Mouse (Mus musculus) adrenal gland, postnatal 4 days (tissue): ENCODE measurements around the gene Tmed5. TPM values are rescaled to one million over a fixed set of nuclear protein-coding genes. Genes with fewer than 3 reads are reported as not detected.
"Not testable (repeated sequence)": the region's sequence is repeated elsewhere in the genome, so short reads cannot be mapped to it uniquely, and the experiment has no call there.

Source experiments
- DNase-seq, 2 experiments: peaks; one replicate each; pipeline ENCODE4 v3.0.0; 2021 to 2022; ENCODE audit warnings: low spot score in 2 of 2, mixed read lengths in 2 of 2
- long read RNA-seq, 2 experiments: library from polyadenylated mRNA; stranded (forward); transcript quantifications; one replicate each; pipeline ENCODE4 v2.0.0; 2021
- total RNA-seq, 2 experiments: library from RNA; stranded (reverse); gene quantifications; 2 replicates each; pipeline ENCODE4 v1.2.3; 2021

Gene Tmed5
- total RNA-seq: 10 to 100 TPM; 40.1 to 41.0 TPM
- long read RNA-seq, experiment 1, transcript Tmed5-201 (4 exons, 3,800 nt): major isoform, 27 of 40 reads
- long read RNA-seq, experiment 1, partial matches to known transcripts: 2 of 40 reads
- long read RNA-seq, experiment 1, other reads (novel, unspliced or antisense): 11 of 40 reads
- long read RNA-seq, experiment 2, transcript Tmed5-201 (4 exons, 3,800 nt): major isoform, 34 of 44 reads
- long read RNA-seq, experiment 2, partial matches to known transcripts: 5 of 44 reads
- long read RNA-seq, experiment 2, other reads (novel, unspliced or antisense): 4 of 44 reads

DNA sequence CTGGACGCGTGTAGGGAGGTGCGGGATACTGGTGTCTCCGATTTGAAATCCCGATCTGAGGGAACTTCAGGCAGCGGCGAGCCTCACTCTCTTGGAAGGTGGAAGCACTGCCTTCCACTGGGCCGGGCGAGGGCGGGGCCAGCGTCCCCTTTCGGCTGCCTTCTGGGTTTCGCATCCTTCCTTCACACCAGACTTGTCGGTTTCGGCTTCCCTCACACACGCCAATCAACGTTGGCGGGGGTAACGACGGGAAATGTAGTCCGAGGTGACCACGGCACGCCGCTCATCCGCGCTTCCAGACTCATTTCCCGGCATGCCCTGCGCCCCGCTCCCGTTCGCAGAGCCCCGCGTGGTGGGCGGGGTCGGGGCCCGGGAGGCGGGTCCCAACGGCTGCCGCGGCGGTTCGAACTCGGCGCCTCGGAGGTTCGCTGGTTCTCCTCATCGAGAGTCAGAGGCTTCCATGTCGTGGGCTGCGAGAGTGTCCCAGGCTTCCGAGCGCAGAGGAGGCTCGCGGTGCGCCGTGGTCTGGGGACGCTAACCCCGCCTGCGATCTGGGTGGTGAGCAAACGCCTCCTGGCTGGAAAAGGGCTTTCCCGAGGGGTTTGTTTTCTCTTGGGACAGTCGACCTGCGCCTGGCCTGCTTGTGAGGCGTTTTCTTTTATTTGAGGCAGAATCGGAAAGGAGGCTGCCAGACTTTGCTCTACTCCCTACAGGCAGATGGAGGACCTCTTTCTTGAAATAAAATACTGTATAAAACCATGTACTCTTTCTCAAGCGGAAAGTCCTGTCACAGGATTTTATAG lies at the start of gene Tmed5, which contains the start of gene Ccdc18:
TSS of gene Tmed5 (minus strand) at position 180 of the 803 bp plus-strand sequence.
TSS of gene Ccdc18 (plus strand) at position 435 of the 803 bp plus-strand sequence.
- DNase-seq: peak; percentile 85 to 88

DNA sequence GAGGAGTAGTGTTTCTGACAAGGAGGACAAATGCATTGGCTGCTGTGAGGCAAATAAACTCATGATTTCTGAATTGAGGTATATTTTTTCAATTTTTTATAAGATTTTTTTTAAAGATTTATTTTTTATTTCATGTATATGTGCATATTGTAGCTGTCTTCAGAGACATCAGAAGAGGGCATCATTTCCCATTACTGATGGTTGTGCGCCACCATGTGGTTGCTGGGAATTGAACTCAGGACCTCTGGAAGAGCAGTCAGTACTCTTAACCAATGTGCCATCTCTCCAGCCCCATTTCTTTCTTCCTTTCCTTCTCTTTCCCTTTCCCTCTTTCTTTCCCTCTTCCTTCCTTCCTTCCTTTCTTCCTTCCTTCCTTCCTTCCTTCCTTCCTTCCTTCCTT lies 31.3 kb upstream of the Tmed5 start:
- DNase-seq: no peak

DNA sequence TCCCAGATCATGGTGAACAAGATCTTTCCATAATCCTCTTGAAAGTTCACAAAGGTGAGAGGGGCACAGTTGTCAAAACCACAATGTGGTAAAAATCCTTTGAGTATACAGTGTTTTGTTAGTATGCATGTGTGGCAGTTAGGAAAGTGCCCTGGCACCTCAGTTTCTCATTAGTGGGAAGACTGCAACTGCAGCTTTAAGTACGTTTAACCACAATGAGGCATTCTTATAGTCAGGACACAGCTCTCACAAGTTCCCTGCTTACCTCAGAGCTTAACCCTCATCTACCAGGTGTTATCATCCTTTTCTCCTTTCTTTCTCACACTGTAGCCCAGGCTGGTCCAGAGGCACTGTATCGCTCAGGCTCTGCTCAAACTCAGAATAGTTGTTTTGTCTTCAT lies 28.4 kb upstream of the Tmed5 start:
- DNase-seq: no peak

DNA sequence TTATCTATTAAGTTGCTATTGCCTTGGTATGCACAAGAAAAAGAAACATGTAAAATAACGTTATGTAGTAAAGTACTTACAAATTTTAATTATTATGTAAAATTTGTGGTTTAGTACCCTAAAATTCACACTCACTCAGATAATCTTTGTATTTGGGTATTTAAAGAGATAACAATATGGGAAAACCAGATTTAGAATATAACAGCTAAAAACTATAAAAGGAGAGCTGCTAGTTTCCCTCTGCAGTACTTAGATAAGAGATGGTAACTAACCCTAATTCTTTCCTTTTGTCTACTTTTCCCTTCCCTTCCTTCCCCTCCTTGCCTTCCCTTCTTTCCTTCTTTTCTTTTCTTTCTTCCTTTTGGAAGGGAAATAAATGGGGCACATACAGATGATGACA lies 20.2 kb upstream of the Tmed5 start:
- DNase-seq: no peak

DNA sequence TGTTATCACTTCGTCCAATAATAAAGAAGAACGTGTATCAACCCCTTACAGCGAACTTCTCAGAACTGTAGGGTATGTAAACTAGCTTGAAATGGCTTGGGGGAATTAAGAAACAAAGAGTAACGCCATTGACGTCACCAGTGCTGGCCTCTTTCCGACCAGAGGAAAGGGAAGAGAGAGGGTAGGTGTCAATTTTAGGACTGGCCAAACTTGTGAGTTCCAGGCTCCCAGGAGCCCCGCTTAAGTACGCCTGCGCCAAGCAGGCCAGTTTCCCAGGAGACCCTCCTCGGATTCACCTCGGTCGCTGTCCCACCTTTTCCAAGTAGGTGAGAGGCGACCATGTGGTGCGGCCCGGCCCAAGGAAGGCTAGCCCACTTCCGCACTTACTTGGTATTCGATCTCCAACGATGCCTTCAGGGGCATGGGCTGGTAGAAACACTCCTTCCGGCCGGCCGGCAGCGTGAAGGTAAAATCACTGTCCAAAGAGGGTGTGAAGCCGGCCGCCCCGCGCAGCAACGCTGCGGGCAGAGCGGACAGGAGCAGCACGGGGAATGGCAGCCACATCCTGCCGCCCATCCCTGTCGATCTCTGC lies 475 bp downstream of the Tmed5 start:
- DNase-seq: peak in 1 of 2 experiments; percentile 25

DNA sequence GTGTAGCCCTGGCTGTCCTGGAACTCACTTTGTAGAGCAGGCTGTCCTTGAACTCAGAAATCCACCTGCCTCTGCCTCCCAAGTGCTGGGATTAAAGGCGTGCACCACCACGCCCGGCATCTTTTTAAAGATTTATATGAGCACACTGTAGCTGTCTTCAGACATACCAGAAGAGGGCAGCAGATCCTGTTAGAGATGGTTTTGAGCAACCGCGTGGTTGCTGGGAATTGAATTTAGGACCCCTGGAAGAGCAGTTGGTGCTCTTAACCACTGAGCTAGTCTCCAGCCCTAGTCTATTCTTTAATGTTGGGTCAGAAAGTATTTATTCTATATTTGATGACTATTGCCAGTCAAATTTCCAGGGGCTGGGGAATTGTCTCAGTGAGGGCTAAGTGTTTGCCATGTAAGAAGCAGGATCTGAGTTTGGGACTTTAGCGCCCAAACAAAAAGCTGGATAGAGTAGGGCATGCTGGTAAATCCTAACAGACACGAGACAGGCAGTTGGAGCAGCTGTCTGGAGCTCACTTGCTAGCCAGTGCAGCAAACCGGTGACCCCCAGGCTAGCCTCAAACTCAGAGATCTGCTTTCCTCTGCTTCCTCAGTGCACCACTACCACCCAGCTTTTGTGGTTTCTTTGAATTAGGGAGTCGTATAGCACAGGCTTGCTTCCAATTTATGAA lies 12.1 kb downstream of the Tmed5 start:
- no peak for DNase-seq

DNA sequence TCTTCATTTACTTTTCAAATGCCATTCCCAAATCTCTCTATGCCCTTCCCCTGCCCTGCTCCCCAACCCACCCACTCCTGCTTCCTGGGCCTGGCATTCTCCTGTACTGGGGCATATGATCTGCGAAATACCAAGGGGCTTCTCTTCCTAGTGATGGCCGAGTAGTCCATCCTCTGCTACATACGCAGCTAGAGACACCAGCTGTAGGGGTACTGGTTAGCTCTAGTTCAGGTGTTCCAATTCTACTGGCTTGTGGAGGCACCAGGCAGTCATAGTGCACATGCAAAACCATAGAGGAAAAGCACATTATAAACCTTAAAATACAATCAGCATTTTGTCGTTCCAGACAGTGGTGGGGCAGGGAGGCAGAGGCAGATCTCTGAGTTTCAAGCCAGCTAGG lies 14.7 kb downstream of the Tmed5 start:
- DNase-seq: no peak

DNA sequence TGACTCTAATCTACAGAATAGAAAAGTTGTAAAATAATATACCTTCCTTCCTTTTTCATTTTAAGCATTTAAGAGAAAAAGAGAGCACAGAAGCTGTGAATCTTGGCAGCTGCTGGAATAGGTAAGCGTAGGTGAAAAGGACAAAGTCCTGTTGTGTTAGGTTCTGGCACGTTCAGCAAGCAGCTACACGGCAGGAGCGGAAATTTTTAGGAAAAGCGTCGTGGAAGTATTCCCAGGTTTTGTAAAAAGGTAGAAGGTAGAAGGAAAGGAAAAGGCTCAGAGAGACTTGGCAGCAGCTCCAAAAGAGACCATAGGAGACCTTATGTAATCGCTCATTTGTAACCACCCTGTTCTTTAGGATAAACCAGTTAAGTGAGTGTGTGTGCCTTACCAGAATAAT lies 23.1 kb downstream of the Tmed5 start:
- no peak for DNase-seq

DNA sequence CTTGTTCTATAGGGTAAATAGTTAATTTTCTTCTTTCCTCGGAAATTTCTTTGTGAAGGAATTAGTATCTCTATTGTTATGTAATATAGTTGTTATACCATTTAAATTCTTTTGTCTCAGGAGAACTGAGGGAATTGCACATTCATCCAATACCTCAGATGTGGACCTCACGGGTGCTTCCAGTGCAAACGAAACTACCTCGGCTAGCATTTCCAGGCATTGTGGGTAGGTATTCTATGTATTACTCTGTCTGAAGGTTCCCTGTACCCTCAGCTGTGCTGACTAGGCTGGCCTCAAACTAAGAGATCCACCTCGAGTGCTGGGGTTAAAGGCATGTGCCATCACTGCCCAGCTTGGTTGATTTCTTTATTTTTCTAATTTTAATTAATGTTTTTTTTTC lies 28.1 kb downstream of the Tmed5 start:
- no peak for DNase-seq

DNA sequence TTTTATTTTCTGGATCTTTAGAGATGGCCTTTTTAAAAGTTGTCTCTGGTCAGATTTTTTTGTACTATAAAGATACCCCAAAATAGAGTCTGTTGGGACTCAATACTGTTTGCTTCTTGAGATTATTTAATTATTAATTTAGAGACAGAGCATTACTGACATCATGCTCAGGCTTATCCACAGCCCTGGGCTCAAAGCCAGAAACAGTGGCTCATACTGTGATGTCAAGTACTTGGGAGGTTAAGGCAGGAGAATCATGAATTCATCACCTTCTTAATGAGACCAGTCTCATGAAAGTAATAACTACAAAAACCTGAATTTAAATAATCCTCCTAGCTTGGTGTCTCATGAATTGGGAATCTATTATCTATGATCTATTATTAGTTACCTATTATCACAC lies 32.2 kb downstream of the Tmed5 start:
- DNase-seq: no peak

DNA sequence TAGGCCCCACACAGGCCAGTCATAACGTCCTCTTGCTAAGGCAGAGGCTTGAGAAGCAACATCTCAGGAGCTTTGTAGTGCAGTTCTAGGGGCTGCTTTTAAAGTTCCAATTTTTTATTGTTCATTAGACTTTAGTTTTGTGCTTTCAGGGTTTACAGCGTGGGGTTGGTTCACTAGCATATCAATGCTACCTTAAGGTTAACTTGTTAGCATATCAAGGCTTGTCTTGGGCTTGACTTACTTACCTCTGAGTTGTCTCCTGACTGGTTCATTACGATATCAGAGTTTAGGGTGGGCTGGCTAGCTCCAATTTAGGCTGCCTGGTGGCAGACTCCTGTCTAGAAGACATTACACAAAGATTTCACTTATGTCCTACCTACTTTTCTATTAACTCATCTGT lies 34.7 kb downstream of the Tmed5 start:
- no peak for DNase-seq

DNA sequence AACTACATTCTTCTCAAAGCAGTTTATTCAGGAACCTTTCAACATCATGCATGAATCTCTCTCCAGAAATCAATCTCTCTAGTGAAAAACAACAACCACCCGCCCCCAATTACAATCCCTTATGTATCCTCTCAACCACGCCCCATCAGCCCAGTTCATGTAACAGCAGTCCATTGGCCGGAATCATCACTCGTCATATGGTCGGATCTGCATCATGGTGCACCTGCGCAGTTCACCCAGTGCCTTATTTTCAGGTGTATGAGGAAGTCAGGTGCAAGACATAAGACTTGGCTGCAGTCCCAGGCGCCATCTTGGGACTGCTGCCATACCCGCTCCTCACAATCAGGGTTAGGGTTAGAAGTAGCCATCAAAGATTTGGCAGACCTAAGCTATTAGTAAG lies 39.7 kb downstream of the Tmed5 start:
- DNase-seq: not testable (repeated sequence)

DNA sequence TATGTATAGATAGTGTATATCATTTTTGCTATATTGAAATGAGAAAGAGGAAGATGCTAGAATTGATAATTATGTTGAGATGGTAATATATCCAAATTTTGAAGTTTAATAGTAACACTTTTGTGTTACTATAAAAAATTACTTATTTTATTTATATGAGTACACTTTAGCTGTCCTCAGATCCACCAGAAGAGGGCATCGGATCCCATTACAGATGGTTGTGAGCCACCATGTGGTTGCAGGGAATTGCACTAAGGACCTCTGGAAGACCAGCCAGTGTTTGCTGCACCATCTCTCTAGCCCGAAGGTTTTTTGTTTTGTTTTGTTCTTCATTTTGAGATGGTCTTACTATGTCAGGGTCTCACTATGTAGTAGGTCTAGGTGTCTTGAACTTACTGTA lies 47.0 kb downstream of the Tmed5 start:
- DNase-seq: no peak

DNA sequence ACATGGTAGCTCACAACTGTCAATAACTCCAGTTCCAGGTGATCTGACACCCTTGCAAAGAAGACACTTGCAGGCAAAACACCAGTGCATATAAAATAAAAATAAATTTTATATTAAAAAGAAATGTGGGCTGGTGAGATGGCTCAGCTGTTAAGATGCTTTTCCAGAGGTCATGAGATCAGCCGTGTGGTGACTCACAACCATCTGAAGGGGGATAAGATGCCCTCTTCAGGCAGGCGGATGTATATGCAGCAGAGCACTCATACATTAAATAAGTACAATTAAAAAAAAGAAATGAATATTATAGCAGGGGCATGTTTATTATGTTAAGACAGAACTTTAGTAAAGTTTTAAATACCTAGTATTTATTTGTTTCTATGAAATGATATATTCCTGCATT lies 50.0 kb downstream of the Tmed5 start:
- DNase-seq: no peak

DNA sequence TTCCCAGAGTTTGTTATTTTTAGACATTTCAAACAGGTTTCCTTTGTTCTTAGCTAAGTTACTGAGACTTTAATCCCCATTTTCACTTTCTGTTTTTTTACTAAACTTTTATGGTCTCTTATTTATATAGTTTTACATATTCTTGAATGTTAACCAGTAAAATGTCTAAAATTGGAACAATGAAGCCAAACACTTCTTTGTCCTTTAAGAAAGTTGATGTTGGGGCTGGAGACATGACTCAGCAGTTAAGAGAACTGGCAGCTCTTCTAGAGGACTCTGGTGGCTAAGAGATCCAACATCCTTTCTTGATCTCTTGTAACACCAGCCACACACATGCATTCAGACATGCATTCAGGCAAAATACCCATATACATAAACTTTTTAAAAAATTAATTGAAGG lies 52.8 kb downstream of the Tmed5 start:
- DNase-seq: no peak

DNA sequence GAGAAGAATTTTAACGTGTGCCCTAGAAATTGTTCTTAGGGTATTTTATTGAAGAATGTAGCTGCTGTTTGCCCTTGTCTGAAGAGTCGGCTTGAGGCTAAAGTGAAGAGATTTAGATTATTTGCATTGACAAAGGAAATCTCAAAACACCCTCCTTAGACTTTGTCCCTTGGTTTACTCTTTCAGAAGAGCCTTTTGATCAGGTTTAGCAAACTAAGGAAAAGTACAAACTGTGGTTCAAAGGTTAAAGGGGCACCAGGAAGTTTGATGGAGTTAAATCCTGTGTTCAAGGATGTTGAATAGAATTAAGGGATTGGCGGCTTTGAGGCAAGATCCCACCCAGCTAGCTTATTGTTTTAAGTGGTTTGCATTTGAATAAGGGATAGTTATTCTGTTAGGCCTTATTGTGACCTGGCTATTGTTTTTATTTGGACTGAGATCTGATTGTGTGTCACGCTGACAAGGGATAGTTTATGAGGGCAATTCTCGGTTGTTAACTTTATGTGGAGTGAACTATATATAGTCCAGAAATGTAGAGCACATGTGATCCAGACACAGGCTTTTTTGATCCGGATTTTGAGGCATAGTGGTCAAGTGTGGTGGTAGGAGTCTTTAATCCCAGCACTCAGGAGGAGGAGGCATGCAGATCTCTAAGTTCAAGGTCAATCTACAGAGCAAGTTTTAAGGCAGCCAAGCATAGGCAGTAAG lies 55.4 kb downstream of the Tmed5 start:
- no peak for DNase-seq

DNA sequence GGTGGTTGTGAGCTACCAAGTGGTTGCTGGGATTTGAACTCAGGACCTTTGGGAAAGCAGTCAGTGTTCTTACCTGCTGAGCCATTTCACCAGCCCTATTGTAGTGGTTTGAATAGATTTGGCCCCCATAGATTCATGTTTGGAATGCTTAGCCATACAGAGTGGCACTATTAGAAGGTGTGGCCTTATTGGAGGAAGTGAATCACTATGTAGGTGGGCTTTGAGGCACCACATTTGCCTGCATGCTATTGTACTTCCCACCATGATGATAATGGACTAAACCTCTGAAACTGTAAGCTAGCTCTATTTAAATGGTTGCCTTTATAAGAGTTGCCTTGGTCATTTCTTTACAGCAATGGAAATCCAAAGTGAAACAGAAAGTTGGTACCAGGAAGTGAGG lies 56.2 kb downstream of the Tmed5 start:
- DNase-seq: no peak

DNA sequence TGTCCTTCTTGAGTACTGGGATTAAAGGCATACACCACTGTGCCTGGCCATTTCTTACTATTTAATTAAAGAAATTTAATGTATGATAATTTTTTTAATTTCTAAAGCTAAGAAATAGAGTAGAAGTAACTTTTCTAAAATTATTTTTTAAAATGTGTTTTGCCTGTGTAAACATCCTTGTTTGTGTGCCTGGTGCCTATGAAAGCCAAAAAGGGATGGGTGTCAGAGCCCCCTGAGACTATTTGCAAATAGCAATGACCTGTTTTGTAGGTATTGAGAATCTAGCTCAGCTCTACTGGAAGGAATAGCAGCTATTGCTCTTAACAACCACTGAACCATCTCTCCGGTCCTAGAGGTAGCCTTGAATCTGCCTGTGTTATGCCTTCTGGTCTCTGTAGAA lies 60.1 kb downstream of the Tmed5 start:
- no peak for DNase-seq

DNA sequence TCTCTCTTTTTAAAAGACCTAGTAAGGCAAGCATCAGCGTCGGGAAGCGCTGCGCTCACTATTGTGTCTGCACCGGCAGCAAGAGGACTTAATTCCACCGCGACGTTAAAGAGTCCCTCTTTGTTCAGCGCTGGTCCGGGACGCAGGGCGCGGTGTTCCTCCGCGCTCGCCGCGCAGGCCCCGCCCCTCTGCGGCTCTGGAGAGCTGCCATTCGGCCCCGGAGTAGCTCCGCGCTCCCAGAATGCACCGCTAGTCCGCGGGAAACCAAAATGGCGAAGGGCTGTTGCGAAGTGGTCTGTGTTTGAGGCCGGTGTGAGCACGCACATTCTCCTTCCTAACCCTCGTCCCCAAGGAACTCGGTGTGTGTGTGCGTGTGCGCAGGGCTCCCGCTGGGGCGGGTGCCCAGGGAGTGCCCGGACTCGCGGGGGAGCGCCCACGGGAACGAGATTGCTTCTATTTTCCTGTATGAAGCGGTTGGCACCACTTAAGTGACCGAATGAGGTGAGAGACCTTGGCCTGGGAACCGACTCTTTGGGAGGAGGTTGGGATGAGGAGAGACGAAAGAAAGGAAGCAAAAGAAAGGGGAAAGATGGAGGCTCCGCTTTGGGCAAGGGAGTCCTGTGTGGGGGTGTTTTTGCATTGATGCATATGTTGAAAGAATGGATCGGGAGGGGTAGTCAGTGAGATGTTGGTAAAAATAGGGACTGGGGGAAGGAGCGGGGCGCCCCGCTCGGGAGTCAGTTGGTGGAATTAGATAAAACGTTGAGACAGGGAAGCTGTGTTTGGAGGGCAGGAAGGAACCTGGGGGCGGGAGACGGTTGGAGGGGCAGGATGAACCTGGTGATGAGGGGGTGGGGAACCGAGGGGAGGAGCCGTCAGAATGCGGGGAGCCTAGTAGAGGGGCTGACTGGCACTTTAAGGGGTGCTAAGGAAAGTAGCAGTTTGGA lies 66.7 kb downstream of the Tmed5 start, which contains the start of gene Mtf2:
TSS of gene Mtf2 (plus strand) at position 210 of the 947 bp plus-strand sequence.
- peak; percentile 91 to 92 for DNase-seq

DNA sequence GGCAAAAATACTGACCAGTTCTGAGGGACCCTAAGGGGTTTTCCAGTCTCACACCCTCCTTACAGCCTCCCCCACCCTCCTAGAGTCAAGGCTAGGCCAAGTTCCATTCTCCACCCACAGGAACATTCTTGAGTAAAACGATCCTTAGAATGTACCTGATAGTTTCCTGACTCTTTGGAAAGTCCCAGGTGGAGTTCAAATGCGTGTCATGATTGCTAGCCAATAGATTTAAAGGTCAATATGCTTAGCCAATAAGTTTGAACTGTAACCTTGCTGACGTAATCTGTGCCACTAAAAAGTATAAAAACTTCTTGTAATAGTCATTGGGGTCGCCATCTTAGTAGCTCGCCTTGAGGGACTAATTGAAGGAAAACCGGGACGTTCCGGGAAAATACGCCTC lies 72.0 kb downstream of the Tmed5 start:
- DNase-seq: no peak
